Mouse (Mus musculus) brain, adult 2 months (tissue): ENCODE data around the gene Cnih1.
A peak's percentile ranks its signal among the peaks of the same experiment; 100 is the strongest.
"Not testable (repeated sequence)": the region's sequence is repeated elsewhere in the genome, so short reads cannot be mapped to it uniquely, and the experiment has no call there.

ENCODE experiments used
- DNase-seq: peaks from one replicate; pipeline ENCODE4 v3.0.0; 2011; ENCODE audit warnings: low read depth, low spot score

The Cnih1 gene

DNA sequence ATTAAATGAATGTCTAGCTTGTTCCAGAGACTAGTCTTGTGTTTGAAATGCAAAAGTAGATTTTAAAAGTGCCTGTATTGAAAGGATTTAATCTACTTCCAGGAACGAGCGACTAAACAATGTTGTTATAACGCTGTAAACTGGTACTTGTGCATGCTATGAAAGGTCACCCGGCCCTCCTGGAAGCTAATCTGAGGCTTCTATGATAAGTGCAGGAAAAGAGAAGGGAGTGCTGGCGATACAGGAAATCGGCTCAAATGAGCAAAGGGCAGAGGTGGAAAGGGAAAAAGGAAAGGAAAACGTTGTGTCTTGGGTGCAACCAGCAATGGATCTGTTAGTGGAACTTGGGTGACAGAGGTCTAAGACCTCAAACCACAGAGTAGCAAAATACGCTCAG lies 292 bp upstream of the Cnih1 start:
- DNase-seq = peak; percentile 20

DNA sequence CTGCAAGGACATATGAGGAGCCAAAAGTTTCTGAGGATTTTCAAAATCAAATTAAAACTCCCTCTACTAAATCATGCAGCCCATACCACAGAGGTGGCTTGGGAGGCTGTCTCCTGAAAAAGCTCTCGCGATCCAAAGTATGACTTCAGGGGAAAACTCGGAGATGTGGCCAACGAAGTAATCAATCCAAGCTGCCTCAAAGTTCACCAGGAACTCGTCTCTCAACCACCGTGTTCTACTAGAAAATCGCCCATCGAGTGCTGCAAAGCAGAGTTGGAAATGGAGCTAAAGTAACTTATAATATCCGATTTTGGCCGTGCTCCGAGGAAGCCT lies 791 bp downstream of the Cnih1 start:
- no peak for DNase-seq

DNA sequence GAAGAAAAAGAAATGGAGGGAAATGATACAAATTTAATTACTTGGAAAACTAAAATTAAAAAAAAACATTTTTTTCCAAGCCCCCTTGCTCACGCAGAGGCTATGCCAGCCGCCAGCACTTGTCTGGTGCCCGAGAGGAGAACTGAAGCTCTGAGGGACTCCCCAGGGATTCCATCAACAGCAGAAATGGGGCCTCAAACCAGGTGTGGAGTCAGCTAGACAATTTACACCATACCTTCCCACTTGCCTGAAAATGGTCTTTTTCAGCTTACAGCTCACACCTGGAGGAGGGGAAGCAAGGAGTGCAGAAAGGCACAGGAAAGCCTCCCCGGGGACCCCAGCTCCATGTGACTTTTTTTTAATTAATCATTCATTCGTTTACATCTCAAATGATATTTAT lies 3.0 kb downstream of the Cnih1 start:
- DNase-seq = no peak

DNA sequence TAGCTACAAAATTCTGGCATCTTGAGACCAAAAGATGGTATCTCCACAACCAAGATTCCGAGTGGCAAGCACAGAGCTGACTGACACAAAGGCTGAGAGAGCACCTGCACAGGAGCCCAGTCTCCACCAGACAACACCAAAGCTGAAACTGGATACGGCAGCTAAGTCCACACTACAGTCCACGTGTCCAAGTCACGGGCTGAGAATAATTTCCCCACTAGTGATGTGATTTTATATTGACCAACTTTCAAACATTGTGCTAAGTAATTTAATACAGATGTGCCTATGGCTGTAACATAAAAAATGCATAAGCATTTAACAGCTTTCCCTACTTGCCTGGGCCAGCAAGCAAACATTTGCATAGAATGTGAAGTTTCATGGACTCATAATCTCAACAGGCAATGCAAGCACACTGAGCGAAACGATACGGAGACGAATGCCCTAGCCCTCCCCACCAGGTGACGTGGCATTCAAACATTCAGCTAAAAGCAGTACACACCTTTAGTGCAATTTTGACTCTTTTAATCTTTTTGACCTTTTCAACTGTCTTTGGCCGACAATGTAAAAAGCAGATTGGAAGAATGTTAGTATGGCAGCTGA lies 4.8 kb downstream of the Cnih1 start:
- DNase-seq = no peak

DNA sequence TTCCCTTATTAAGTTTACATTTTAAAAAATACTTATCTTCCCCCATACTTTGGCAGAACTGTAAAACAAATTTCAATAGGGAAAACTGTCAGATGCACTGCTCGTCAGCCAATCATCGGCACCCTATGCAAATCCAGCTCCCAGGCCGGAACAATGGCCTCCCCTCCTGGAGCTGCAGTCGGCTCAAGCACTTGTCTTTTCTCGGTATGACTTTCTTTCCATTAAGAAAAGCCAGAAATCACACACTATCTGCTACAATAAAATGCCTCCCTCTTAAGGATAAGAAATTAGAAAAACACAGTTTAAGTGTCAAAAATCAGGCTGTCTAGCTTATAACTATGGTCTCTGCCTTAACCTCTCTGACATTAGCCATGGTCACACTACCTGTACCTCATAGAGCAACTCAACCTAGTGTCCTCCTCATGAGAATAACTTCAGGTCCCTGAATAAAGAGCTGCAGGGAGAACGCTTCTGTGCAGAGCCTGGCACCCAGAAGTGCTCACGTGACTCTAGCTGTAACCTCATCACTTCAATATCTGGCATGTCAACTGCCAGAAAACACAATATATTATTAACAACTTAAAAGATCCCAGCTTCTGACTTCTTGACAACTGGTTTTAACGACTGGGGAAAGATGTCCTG lies 5.9 kb downstream of the Cnih1 start:
- no peak for DNase-seq

DNA sequence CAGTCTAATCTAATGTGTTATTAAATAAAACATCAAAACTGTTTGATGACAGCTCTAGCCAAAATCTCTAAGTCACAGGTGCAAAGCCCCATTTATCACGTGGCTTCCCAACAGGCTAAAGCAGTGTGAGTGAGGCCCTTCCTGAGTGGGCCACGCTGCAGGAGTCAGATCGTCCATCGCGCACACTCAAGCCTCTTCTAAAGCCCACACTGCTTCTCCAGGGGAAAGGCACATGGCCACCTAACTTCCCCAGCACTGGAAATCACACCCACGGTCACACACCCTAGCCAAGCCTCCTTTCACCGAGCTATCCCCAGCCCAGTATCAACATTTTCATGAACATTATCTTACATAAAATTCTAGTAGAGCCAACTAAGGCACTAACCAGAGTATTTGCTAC lies 7.1 kb downstream of the Cnih1 start:
- DNase-seq = no peak

DNA sequence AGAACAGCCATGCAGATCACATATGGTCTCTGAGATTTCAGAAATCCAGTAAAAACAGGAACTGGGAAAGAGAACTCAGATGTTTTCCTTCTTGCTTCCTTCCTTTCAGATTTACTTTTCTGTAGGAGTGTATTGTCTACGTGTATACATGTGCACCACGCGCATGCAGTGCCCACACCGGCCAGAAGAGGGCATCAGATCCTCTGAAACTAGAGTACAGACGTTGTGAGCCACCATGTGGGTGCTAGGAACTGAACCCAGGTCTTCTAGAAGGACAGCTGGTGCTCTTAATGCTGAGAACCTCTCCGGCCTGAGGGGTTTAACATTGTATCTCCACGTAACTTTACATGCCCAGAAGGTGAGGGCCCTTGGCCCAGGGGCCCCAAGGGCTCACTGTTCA lies 9.0 kb downstream of the Cnih1 start:
- DNase-seq = no peak

DNA sequence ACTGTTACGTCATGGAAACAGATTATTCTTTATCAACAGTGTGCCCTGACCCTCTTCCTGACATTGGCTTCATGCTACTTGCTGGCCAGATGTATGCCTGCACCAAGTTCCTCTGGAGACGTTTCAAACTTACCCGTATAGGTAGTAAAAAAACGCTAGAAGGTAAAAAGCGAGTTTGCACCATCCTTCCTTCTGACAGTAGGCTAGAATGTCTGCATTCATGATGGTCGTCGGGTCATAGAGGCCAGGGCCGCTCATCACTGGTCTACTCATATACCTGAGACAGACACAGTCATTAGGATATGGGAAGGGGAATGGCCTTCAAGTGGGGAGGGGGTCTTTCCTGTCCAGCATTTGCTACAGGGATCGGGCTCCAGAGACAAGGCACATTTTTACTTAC lies 9.5 kb downstream of the Cnih1 start:
- no peak for DNase-seq

DNA sequence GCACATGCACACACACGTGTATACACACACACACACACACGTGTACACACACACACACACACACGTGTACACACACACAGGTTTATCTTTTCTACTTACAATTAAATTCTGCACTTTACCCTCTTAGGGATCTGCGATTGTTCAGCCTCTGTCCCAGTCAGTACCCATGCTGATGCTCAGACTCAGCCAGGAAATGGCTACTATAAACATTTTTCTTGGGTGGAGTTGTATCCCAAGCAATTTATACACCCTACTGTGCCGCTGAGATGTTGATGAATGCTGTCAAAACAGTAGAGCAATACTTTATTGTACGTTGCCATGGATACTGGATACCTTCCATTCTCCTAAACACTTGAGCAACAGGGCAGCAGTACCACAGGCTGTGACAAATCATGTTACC lies 18.2 kb downstream of the Cnih1 start:
- DNase-seq = no peak

DNA sequence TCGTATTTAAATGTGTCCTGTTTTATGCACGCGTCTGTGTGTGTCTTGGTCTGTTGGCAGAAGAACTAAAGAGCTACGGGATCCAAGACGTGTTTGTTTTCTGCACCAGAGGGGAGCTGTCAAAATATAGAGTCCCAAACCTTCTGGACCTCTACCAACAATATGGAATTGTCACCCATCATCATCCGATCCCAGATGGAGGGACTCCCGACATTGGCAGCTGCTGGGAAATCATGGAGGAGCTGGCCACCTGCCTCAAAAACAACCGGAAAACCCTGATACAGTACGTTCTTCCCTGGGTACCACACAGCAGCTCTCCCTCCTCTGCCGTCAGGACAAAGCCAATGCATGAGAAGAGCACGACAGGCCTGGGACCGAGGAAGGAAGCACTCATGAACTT lies 21.1 kb downstream of the Cnih1 start:
- peak; percentile 59 for DNase-seq

DNA sequence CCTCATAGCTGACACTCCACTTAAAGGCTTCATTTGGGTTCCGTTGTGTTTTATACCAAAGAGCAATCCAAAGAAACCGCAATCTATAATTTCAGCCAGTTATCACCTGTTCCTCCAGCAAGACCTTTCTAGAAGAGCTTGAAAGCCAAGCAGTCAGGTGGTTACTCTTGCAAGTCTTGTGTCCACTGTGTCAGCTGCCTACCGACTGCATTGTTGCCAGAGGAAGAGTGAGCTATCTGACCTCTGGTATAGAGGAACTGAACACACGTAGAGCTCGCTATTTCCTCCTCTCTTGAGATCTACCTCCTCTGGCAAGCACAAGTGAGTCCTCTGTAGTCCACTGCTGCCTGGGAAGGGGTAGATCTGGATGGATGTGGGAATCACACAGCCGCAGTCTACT lies 27.0 kb downstream of the Cnih1 start:
- DNase-seq = no peak

DNA sequence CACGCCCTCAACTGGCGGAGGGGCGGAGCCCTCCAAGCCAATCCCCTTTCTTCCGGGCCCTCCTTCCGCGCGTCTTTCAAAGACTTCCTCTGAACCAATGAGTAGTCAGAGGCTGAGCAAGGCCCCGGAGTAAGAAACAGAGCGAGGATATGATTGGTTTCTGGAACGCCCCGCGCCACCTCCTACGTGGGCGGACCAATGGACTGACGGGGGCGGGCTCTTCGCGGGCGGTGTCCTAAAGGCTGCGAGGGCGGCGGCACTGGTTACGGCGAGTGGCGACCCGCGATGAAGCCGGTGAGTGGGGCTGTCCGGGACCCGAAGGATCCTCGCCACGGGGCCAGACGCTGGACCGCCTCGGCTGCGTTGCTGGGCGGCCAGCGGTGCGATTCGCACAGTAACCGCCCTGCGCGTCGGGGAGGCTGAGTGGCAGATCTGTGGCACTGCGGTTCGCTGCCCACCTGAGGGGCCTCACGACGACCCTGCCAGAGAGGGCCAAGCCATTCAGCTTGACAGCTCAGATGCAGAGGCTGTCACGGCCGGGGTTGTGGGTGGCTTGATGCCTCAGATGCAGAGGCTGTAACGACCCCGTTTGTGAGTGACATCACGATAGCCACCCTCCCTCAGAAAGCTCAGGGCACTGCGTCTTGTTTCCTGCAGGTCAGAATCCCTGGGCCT lies 27.7 kb downstream of the Cnih1 start, which contains the start of gene Cdkn3:
Cdkn3 (plus strand) TSS at position 187 of the 675 bp plus-strand sequence.
- peak; percentile 95 for DNase-seq

DNA sequence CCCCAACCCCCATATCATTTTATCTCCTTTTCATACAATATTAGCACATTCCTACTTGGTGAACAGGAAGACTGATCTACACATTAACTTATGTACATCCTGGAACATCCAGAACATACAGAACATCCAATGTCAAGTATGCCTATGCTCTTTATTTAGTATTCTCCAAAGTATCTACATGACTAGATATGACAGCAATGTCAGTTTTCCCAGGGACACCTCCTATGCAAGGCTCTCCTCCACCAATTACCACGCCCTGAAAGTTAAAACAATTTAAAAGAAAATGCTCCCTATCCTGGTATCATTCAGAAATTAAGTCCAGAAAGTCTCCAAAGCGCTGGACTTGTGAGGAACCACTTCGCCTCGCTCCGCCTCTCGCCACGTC lies 28.2 kb downstream of the Cnih1 start:
- DNase-seq = no peak

DNA sequence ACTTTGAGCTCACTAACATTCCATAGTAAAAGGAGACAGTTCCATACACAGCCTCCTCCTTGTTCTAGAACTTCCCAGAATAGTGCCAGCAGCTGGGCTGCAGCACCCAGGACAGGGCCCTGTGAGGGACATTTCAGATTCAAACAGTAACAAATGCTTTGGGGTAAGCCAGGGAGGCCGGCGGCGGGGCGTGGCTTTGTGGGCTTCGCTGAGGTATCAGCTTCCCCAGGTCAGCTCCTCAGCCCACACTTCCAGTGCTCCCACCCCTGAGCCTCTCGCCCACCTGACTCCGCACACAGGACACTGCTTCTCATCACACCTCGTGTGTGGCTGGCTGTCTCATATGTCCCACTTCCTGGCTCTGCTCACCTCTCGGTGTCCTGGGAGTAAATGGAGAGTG lies 30.5 kb downstream of the Cnih1 start:
- DNase-seq = no peak

DNA sequence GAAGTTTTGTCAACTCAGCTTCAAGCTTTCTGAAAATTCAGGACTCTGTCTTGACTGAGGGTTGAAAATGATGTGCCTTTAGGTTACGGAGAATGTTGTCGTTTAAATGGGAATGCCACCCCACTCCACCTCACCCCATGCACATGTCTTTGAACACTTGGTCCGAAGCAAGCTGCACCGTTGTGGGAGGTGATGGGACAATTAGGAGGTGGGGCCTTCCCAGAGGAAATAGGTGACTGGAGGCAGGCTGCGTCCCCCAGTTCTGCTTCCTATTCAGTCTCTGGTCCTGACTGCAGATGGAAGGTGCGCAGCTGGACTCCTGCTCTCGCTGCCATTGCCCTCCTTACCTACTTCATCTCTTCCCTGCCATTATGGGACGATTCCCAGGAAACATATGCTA lies 32.4 kb downstream of the Cnih1 start:
- no peak for DNase-seq

DNA sequence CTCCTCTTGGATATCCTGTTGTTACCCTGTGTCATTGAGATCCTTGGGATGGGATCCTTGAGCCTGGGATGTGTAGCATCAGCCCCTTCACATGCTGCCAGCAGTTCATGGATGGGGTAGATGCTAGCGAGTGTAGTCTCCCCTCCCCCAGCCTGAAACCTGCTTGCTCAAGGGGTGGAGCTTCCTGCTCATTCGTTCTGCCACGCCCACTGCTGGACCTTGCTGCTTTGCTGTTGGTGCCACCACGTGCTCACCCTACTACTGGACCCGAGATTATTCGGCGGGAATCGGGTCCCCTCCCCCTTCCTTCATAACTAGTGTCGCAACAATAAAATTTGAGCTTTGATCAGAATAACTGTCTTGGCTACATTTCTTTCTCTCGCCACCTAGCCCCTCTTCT lies 33.8 kb downstream of the Cnih1 start:
- not testable (repeated sequence) for DNase-seq

DNA sequence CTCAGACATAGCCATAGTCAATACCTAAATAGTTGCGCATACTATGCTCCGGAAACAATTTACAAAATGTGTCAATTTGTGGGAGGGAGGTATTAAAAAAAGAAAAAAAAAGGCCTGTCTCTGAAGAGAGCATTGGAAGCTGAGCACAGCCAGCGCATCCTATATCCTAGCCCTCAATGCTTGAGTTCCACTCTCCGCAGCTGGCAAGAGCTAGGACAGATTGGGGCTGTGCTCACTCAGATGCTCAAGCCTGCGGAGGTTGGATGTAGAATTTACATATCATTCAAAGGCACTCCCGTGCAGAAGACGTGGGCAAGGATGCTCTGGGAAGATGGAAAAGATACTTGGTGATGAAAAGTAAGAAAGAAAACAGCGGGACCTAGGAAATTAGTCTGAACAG lies 42.8 kb downstream of the Cnih1 start:
- DNase-seq = peak; percentile 29

DNA sequence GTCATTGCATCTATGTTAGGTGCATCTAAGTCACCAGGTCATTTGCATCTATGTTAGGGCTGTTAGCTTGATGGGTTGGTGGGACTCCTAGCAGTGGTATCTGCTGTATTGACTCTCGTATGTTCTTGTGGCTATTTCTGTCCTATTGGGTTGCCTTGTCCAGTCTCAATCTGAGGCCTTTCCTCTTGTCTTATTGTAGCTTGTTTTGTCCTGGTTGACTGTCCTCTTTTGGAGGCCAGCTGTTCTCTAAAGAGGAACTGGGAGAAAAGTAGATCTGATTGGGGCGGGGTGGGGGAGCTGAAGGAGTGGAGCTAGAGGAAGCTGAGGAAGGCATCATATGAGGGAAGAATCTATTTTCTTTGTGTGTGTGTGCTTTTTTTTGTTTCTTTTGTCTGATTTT lies 45.5 kb downstream of the Cnih1 start:
- no peak for DNase-seq

DNA sequence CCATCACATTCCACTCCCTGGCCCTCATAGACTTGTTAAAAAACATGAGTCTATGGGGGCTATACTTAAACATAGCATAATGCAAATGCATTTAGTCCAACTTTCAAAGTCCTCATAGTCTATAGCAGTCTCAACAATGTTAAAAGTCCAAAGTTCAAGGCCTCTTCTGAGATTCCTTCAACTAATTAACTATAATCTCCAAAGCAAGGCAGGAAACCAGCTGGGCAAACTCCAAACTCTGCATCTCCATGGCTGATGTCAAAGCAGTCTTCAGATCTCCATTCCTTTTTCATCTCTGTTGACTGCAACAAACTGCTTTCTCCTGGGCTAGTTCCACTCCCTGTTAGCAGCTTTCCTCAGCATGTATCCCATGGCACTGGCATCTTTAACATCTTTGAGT lies 50.9 kb downstream of the Cnih1 start:
- not testable (repeated sequence) for DNase-seq

DNA sequence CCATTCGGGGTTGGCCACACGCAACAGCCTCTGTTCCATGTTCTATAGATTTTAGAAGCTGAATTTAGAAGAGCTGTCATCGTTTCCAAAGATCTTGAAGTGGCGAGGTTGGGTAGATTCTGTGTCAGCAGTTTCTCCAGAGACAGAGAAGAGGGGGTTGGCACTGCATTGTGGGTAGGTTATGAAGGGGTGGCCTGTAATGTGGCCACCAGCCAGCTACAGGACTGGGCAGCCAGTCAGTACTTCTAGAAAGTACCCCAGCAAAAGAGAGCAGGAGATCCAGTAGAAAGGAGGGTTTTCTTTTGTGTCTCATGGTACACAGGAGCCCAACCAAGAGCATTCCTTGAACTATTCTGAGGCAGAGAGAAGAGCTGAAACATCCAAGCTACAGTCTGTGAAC lies 51.8 kb downstream of the Cnih1 start:
- no peak for DNase-seq

DNA sequence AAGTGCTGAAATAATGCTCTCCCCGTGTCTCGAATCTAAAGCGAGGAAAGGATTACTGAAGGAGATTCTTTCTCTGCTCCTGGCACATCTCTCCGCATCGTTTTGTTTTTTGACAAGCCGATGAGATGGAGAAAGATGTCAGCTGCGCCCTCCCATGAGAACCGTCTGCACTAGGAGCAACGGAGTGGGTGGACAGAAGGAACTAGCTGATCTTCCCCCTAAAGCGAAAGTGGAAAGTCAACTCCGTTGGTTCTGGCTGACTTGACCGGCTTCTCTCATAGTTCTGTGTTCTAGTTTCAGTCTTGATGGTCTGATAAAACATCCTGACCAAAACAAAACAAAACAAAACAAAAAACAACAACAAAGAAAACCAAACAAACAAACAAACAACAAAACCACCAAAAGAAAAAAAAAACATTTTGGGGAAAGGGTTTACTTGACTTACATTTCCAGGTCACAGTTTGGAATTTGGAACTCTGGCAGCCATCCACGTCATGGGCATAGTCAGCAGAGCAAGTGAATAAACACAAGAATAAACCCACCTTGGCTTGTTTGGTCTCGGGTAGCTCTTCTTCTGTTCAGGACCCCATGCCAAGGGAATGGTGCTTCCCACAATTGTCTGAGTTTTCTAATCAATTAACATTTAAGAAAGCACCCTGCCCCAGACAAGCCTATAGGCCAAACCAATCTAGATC lies 53.3 kb downstream of the Cnih1 start:
- DNase-seq = peak; percentile 24

DNA sequence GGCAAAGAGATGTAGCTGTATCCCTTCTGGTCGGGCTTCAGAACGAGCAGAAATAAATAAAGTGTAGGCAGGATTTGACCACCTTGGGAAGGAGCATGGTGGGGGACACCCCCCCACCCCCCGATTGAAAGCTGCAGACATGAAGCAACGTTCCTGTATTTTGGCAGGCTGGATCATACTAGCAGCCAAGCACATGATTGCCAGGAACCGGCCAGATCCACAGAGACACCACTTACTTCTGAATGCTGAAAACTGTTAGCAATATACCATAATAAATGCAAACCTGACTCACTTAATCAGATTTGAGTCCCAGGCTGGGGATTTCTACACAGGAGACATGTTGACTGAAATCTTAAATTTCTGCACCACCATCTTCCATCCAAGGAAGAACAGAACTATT lies 53.9 kb downstream of the Cnih1 start:
- DNase-seq = no peak

DNA sequence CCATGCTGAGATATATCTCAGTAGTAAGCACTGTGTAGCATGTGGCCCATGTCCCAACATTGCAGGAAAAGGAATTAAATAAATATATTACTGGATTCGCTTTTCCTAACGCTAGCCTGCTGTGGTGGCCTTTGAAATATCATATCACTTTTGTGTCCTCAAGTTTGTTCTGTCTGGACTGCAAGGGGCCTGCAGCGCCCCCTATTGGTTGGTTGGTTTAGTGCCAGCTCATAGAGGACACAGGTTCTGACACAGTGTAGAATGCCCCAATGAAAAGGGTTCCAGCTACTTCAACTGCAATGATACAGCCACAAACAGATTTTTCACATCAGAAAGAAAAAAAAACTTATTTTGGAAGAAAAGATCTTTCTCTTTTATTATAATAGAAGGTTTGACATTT lies 62.5 kb downstream of the Cnih1 start:
- DNase-seq = peak; percentile 27
